Mouse (Mus musculus): ENCODE data around the gene Usp45.

GRCm38 (mm10) chr4:21810608-21811007, 43.7 kb downstream of the Usp45 start:
- TF ChIP-seq HCFC1 (IDR thresholded peaks at IDR 0.05; ENCODE audit: borderline replicate concordance, insufficient read depth, low read length) (no peak), CHD2 (IDR thresholded peaks at IDR 0.05; ENCODE audit: low read depth, low read length) (no peak), ZNF384 (IDR thresholded peaks at IDR 0.05; ENCODE audit: low read depth, low read length) (no peak), MAFK (IDR thresholded peaks at IDR 0.05; ENCODE audit: insufficient read depth, low read depth, low read length) (no peak)

All from ES-E14 (cell line).